Mouse (Mus musculus) MEL (cell line): ENCODE data around the gene Sorl1.

Experiments
- BHLHE40 ChIP-seq: IDR thresholded peaks from 2 replicates; pipeline ENCODE4 v1.6.1; 2012; ENCODE audit warnings: low read depth, mild to moderate bottlenecking, inconsistent platforms, low read length, improper control_type of control experiment, borderline replicate concordance
- CTCF ChIP-seq, 3 experiments: IDR thresholded peaks in 2 of 3; conservative IDR thresholded peaks in 1 of 3; 2 replicates each; pipeline ENCODE4 v1.5.1; 2011 to 2012; ENCODE audit warnings: low read length in 3 of 3, low read depth in 2 of 3, mild to moderate bottlenecking in 2 of 3, improper control_type of control experiment in 1 of 3, inconsistent platforms in 1 of 3, mixed read lengths in 1 of 3, moderate library complexity in 1 of 3; ENCODE audit not compliant: control insufficient read depth in 1 of 3, insufficient read depth in 1 of 3, poor library complexity in 1 of 3, severe bottlenecking in 1 of 3
- HCFC1 ChIP-seq: IDR thresholded peaks from 2 replicates; pipeline ENCODE4 v1.6.1; 2012; ENCODE audit warnings: low read depth, mild to moderate bottlenecking, inconsistent platforms, low read length, improper control_type of control experiment, moderate library complexity
- MEF2A ChIP-seq: IDR thresholded peaks from 2 replicates; pipeline ENCODE4 v1.6.1; 2014; ENCODE audit warnings: low read depth, mild to moderate bottlenecking, inconsistent platforms, low read length, improper control_type of control experiment; ENCODE audit not compliant: poor library complexity, insufficient replicate concordance, severe bottlenecking; ENCODE audit errors: extremely low read depth
- POLR2A ChIP-seq, 2 experiments: IDR thresholded peaks; 2 replicates each; pipeline ENCODE4 v1.6.1; 2011 to 2012; ENCODE audit warnings: low read length in 2 of 2, mild to moderate bottlenecking in 2 of 2, control low read depth in 1 of 2, improper control_type of control experiment in 1 of 2, low read depth in 1 of 2, moderate library complexity in 1 of 2; ENCODE audit not compliant: control insufficient read depth in 1 of 2, insufficient read depth in 1 of 2, poor library complexity in 1 of 2
- POLR2AphosphoS2 ChIP-seq: IDR thresholded peaks from 2 replicates; pipeline ENCODE4 v1.6.1; 2011; ENCODE audit warnings: low read length, improper control_type of control experiment

DNA sequence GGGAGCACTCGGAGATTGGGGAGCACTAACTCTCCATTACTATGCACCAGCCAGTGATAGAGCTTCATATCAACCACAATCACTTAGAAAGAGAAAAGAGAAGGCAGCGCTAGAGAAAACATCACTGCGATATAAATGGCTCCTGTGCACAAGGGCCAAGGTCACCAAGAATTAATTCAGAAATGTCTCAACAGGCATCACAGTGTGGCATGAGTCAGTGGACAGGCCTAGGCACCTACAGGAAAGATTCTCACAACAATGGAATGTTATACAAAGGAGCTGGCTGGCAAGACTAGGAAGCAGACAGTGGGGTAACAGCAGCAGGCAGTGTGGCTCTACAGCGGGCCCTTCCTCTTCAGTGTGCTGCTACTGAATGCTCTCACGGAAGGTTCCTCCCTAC is 115.6 kb downstream of the Sorl1 start:
- no peak for TF ChIP-seq CTCF (IDR thresholded peaks at IDR 0.05 in 2 of 3, conservative IDR thresholded peaks at IDR 0.05 in 1 of 3; ENCODE audit: control insufficient read depth in 1 of 3, insufficient read depth in 1 of 3, low read depth in 2 of 3, low read length in 3 of 3, poor library complexity in 1 of 3, severe bottlenecking in 1 of 3)
- no peak for TF ChIP-seq HCFC1
- no peak for TF ChIP-seq POLR2AphosphoS2
- no peak for TF ChIP-seq POLR2A (IDR thresholded peaks at IDR 0.05; ENCODE audit: control insufficient read depth in 1 of 2, insufficient read depth in 1 of 2, low read depth in 1 of 2, low read length in 2 of 2, poor library complexity in 1 of 2)
- TF ChIP-seq BHLHE40: no peak
- TF ChIP-seq MEF2A: no peak
